Mouse (Mus musculus) forelimb bud, embryonic 11.5 days (tissue): ENCODE data around the gene Pabpn1l.

Experiments
- DNase-seq: peaks from one replicate; pipeline ENCODE4 v3.0.0-alpha.2; 2012; ENCODE audit warnings: low read depth, low spot score

Gene Pabpn1l

GRCm38 (mm10) chr8:122622727-122623126 is at the start of gene Pabpn1l:
Gene Pabpn1l, minus strand, starts transcription at chr8:122622739.
- no peak for DNase-seq

- no peak for DNase-seq
These were observed 49.4 kb upstream of the Pabpn1l start for GRCm38 (mm10) chr8:122671894-122672293.

GRCm38 (mm10) chr8:122670718-122671117 is 48.2 kb upstream of the Pabpn1l start:
- no peak for DNase-seq

- no peak for DNase-seq
These were observed 47.5 kb upstream of the Pabpn1l start for GRCm38 (mm10) chr8:122670001-122670400.

GRCm38 (mm10) chr8:122669370-122669769 is 46.8 kb upstream of the Pabpn1l start:
- no peak for DNase-seq

- no peak for DNase-seq
These were observed 45.3 kb upstream of the Pabpn1l start for GRCm38 (mm10) chr8:122667854-122668253.

- DNase-seq, result no peak
These were observed 44.3 kb upstream of the Pabpn1l start for GRCm38 (mm10) chr8:122666827-122667226.

- DNase-seq, result no peak
These were observed 43.8 kb upstream of the Pabpn1l start for GRCm38 (mm10) chr8:122666338-122666764.

GRCm38 (mm10) chr8:122665667-122666316 is 43.3 kb upstream of the Pabpn1l start:
- no peak for DNase-seq

- DNase-seq, result peak; percentile 73
These were observed 42.7 kb upstream of the Pabpn1l start for GRCm38 (mm10) chr8:122665221-122665620.

- DNase-seq, result no peak
These were observed 41.1 kb upstream of the Pabpn1l start for GRCm38 (mm10) chr8:122663670-122664069.

GRCm38 (mm10) chr8:122663106-122663505 is 40.6 kb upstream of the Pabpn1l start:
- DNase-seq, result no peak

GRCm38 (mm10) chr8:122661894-122662293 is 39.4 kb upstream of the Pabpn1l start:
- DNase-seq, result no peak

GRCm38 (mm10) chr8:122661138-122661537 is 38.6 kb upstream of the Pabpn1l start:
- peak; percentile 95 for DNase-seq

GRCm38 (mm10) chr8:122660022-122660421 is 37.5 kb upstream of the Pabpn1l start:
- DNase-seq, result no peak

- no peak for DNase-seq
These were observed 36.2 kb upstream of the Pabpn1l start for GRCm38 (mm10) chr8:122658807-122659160.

- peak; percentile 89 for DNase-seq
These were observed 35.7 kb upstream of the Pabpn1l start for GRCm38 (mm10) chr8:122658149-122658806.

- no peak for DNase-seq
These were observed 33.8 kb upstream of the Pabpn1l start for GRCm38 (mm10) chr8:122656056-122656999.

- no peak for DNase-seq
These were observed 32.2 kb upstream of the Pabpn1l start for GRCm38 (mm10) chr8:122654768-122655167.

GRCm38 (mm10) chr8:122652643-122653042 is 30.1 kb upstream of the Pabpn1l start:
- DNase-seq, result no peak

GRCm38 (mm10) chr8:122651326-122651921 is 28.9 kb upstream of the Pabpn1l start:
- DNase-seq, result no peak
